Mouse (Mus musculus): ENCODE data around the gene Mark1. TPM values are rescaled to one million over a fixed set of nuclear protein-coding genes. Genes with fewer than 3 reads are reported as not detected.
A peak's percentile ranks its signal among the peaks of the same experiment; 100 is the strongest.

Gene Mark1
- 1.6 TPM in 2 replicates for polyA plus RNA-seq (2015; fragmentation: Nextera tagmentation; extraction: Ambion mirVana)

DNA sequence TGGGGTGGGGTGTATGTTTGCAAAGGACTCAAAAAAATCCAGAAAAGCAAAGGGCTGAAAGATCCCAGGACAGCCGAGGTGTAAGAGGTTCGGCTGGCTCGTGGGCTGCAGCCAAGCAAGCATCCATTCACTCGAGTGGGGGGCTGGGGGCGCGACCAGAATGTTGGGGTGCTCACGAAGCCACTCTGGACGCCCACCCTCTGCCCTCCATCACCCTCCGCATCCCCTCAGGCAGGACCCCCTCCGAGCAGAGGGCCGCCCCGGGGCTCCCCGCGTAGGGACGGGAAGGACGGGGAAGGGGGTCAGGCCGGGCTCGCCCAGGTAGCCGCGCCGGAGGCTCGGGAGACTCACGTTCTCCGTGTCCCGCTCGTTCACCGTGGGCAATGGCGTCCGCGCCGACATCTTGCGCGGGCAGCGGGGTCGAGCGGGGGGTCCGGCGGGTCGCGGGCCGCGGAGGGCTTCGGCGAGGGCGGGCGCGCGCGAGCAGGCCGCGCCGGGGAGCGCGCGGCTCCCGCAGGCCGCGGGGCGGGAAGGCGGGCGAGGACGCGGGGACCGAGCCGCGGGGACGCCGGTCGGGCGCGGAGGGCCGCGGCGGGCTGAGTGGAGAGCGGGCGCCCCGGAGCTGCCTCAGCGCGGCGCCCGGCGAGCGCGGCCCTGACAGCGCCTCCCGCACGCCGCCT, at the start of gene Mark1:
Mark1 (minus strand) TSS at position 500 of the 680 bp plus-strand sequence.
- no peaks in the 10 kb centered on the region for H3K27me3 ChIP-seq (replicated peaks; ENCODE audit: control insufficient read depth, insufficient read depth, low read length)
- peak within 1 kb of the TSS; percentile 79 for H3K4me3 ChIP-seq (ENCODE audit: low read depth, low read length)
- TF ChIP-seq CTCF (IDR thresholded peaks at IDR 0.05; ENCODE audit: low read depth), result no peak
- peak; percentile 57 for ATAC-seq
- peak within 1 kb of the TSS; percentile 89 for H3K9ac ChIP-seq (ENCODE audit: low read depth, low read length)
- no peaks in the 10 kb centered on the region for H3K9me3 ChIP-seq (ENCODE audit: control insufficient read depth)
- H3K4me2 ChIP-seq (replicated peaks; ENCODE audit: low read depth), result peak within 1 kb of the TSS; percentile 95
- no peaks in the 10 kb centered on the region for H3K4me1 ChIP-seq (replicated peaks; ENCODE audit: control insufficient read depth, insufficient read depth, low read length)
- H3K27ac ChIP-seq (ENCODE audit: low read depth, low read length), result 0 out of 2 replicates have a peak within 1 kb of the TSS, but pooled peaks have one; percentile 15
- under 1% methylated on average over 51 of the region's 88 CpGs for WGBS
- no peaks in the 10 kb centered on the region for H3K36me3 ChIP-seq (ENCODE audit: control insufficient read depth, insufficient read depth)

DNA sequence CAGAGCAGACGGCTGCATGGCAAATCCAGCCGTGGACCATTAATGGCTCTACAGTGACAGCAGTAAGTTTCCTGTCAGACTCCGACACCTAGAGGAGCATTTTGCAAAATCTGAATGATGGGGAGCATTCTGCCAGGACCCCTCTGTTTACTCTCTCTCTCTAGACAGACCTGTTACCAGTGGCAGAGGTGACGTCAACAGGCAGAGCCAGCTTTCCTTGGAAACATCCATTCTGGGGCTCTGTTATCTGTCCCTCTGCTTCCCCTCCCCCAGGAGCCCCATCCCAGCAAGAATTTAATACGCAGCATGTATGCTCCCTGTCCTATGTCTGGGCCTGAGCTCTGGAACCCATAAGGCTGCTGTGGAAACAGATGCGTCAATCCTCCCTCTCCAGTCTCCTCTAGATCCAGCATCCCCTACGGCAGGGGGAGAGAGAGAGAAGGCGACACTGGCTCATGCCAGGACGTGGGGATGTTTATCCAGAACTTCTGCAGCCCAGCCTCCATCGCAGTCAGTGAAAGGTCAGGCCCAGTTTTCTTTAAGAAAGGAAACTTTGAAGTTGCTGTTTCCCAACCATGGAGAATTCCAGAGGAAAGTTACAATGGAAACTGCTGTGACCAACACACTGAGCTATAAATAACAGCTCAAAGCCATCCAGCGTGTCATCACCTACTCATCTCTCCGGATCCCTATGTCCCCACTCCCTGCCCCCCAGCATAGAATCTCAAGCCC, 48.3 kb upstream of the Mark1 start:
- H3K9ac ChIP-seq (ENCODE audit: low read depth, low read length), result no peak overlapping the region
- no peaks in the 10 kb centered on the region for H3K27me3 ChIP-seq (replicated peaks; ENCODE audit: control insufficient read depth, insufficient read depth, low read length)
- H3K36me3 ChIP-seq (ENCODE audit: control insufficient read depth, insufficient read depth), result no peaks in the 10 kb centered on the region
- H3K4me2 ChIP-seq (replicated peaks; ENCODE audit: low read depth), result no peak overlapping the region
- H3K4me1 ChIP-seq (replicated peaks; ENCODE audit: control insufficient read depth, insufficient read depth, low read length), result no peaks in the 10 kb centered on the region
- H3K27ac ChIP-seq (ENCODE audit: low read depth, low read length), result no peak overlapping the region
- 64% methylated on average over 12 of the region's 12 CpGs for WGBS
- no peak for ATAC-seq
- H3K4me3 ChIP-seq (ENCODE audit: low read depth, low read length), result no peak overlapping the region
- no peaks in the 10 kb centered on the region for H3K9me3 ChIP-seq (ENCODE audit: control insufficient read depth)
- no peak for TF ChIP-seq CTCF (IDR thresholded peaks at IDR 0.05; ENCODE audit: low read depth)

DNA sequence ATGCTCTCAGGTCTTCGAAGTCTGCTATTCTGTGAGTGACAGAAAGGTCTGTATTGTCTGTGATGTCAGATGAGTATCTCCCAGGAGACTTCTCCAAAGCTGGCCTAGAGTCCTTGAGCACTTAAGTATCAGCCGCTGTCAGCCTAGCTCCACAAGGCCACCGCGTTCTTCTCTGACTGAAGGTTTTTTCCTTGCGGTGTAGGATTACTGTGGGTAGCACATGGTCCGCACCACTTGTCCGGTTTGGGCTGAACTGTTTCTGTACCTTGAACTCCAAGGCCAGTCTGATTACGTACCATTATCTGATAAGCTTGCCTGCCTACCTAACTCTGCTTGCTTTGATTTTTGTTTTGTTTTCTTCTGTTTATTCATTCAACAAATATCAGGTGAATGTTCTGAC, 47.1 kb upstream of the Mark1 start:
- Histone ChIP-seq H3K27me3 (replicated peaks; ENCODE audit: control insufficient read depth, insufficient read depth, low read length) (no peaks in the 10 kb centered on the region), H3K27ac (ENCODE audit: low read depth, low read length) (no peak overlapping the region), H3K4me3 (ENCODE audit: low read depth, low read length) (no peak overlapping the region), H3K36me3 (ENCODE audit: control insufficient read depth, insufficient read depth) (no peaks in the 10 kb centered on the region), H3K9me3 (ENCODE audit: control insufficient read depth) (no peaks in the 10 kb centered on the region), H3K4me1 (replicated peaks; ENCODE audit: control insufficient read depth, insufficient read depth, low read length) (no peaks in the 10 kb centered on the region), H3K4me2 (replicated peaks; ENCODE audit: low read depth) (no peak overlapping the region), H3K9ac (ENCODE audit: low read depth, low read length) (no peak overlapping the region)
- no peak for ATAC-seq
- 49% methylated on average over 8 of the region's 8 CpGs for WGBS
- TF ChIP-seq CTCF (IDR thresholded peaks at IDR 0.05; ENCODE audit: low read depth), result no peak

DNA sequence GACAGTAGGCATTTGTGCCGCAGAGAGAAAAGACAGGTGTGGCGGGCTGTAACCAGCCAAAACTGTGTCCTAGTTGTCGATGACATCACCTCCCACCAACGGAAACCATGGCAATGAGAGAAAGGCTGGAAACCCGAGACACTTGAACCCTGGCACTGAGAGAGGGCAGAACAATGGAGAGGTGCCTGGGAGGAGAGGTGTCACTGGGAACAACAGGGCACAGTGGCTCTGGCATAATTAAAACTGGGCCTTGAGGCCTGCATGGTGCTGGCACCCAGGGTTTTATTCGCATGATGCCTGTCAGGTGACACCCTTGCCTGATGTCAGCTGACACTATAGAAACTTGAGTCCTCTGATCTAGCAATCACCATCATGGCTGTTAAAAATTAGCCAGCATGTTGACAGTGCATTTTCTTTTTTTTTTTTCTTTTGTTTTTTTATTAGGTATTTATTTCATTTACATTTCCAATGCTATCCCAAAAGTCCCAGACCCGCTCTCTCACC, 38.9 kb upstream of the Mark1 start:
- no peak overlapping the region for H3K4me2 ChIP-seq (replicated peaks; ENCODE audit: low read depth)
- no peak overlapping the region for H3K9ac ChIP-seq (ENCODE audit: low read depth, low read length)
- WGBS, result 57% methylated on average over 7 of the region's 7 CpGs
- H3K36me3 ChIP-seq (ENCODE audit: control insufficient read depth, insufficient read depth), result no peaks in the 10 kb centered on the region
- peak; percentile 75 for ATAC-seq
- no peaks in the 10 kb centered on the region for H3K4me1 ChIP-seq (replicated peaks; ENCODE audit: control insufficient read depth, insufficient read depth, low read length)
- no peaks in the 10 kb centered on the region for H3K9me3 ChIP-seq (ENCODE audit: control insufficient read depth)
- H3K27me3 ChIP-seq (replicated peaks; ENCODE audit: control insufficient read depth, insufficient read depth, low read length), result no peaks in the 10 kb centered on the region
- H3K27ac ChIP-seq (ENCODE audit: low read depth, low read length), result no peak overlapping the region
- no peak overlapping the region for H3K4me3 ChIP-seq (ENCODE audit: low read depth, low read length)
- TF ChIP-seq CTCF (IDR thresholded peaks at IDR 0.05; ENCODE audit: low read depth), result no peak

DNA sequence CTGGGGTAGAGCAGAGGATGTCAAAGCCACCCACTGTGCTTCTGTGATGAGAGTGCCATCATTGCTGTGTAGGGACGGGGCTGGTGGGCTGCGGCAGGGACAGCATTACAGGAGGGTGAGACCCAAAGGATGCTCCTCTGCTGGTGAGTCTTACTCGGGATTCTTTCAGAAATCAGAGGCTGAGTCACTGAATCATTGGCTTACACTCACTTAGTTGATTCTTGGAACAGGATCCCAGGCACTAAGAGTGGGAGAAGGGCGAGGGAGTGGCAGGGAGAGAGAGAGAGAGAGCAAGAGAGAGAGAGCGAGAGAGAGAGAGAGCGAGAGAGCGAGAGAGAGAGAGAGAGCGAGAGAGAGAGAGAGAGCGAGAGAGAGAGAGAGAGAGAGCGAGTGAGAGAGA, 31.2 kb upstream of the Mark1 start:
- TF ChIP-seq CTCF (IDR thresholded peaks at IDR 0.05; ENCODE audit: low read depth), result no peak
- no peak for ATAC-seq
- no peaks in the 10 kb centered on the region for H3K27me3 ChIP-seq (replicated peaks; ENCODE audit: control insufficient read depth, insufficient read depth, low read length)

DNA sequence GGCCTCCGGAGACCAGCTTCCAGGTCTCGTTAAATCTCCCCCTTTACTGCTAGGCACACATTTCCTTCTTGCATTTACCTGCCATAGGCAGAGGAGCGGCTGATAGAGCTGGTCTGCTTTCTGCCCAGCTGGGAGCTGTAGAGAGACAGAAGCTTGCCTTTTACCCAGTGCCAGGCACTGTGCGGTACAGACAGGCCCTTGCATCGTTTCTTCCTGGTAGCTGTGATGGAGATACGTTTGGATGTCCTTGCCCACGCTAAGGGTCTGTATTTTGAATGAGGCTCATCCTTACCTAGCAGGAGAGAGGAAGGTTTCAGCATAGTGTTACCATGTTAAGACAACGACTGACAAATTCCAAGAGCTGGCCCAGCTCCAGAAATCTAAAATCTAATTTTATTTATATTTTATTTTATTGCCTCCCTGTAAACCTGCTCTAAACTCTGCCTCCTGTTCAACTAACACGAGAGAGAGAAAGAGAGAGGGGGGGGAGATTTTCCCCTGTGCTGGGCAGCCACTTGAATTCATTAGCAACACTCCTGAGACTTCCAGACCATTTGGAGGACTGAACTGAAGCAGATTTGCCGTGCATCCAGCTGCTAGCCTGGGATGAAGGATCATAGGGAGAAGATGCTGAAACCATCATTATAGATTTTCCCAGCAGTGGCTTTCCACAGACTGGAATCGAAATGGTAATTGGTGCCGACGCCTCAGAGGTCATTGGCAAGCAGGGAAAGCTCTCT, 21.2 kb upstream of the Mark1 start:
- no peak for TF ChIP-seq CTCF (IDR thresholded peaks at IDR 0.05; ENCODE audit: low read depth)
- Histone ChIP-seq H3K4me3 (ENCODE audit: low read depth, low read length) (no peak overlapping the region), H3K4me1 (replicated peaks; ENCODE audit: control insufficient read depth, insufficient read depth, low read length) (no peaks in the 10 kb centered on the region), H3K4me2 (replicated peaks; ENCODE audit: low read depth) (no peak overlapping the region), H3K27me3 (replicated peaks; ENCODE audit: control insufficient read depth, insufficient read depth, low read length) (no peaks in the 10 kb centered on the region), H3K9ac (ENCODE audit: low read depth, low read length) (no peak overlapping the region), H3K27ac (ENCODE audit: low read depth, low read length) (no peak overlapping the region), H3K36me3 (ENCODE audit: control insufficient read depth, insufficient read depth) (no peaks in the 10 kb centered on the region), H3K9me3 (ENCODE audit: control insufficient read depth) (no peaks in the 10 kb centered on the region)
- no peak for ATAC-seq
- 74% methylated on average over 13 of the region's 13 CpGs for WGBS

More for the DNA sequence above, 31.2 kb upstream of the Mark1 start:
- no peak overlapping the region for H3K9ac ChIP-seq (ENCODE audit: low read depth, low read length)
- 83% methylated on average over 10 of the region's 10 CpGs for WGBS
- H3K27ac ChIP-seq (ENCODE audit: low read depth, low read length), result no peak overlapping the region
- H3K36me3 ChIP-seq (ENCODE audit: control insufficient read depth, insufficient read depth), result no peaks in the 10 kb centered on the region
- H3K4me3 ChIP-seq (ENCODE audit: low read depth, low read length), result no peak overlapping the region
- no peaks in the 10 kb centered on the region for H3K9me3 ChIP-seq (ENCODE audit: control insufficient read depth)
- no peaks in the 10 kb centered on the region for H3K4me1 ChIP-seq (replicated peaks; ENCODE audit: control insufficient read depth, insufficient read depth, low read length)
- no peak overlapping the region for H3K4me2 ChIP-seq (replicated peaks; ENCODE audit: low read depth)
